Mouse (Mus musculus) heart, embryonic 16.5 days (tissue): ENCODE results near the gene Crocc2. TPM values are rescaled to one million over a fixed set of nuclear protein-coding genes. Genes with fewer than 3 reads are reported as not detected.

ENCODE experiments used
- ATAC-seq: fragments of 200-750 bp; cut with Nextera tagmentation; replicated peaks from 2 replicates; pipeline ENCODE4 v1.8.0; 2017; ENCODE audit warnings: moderate number of reproducible peaks; ENCODE audit not compliant: insufficient read depth, low FRiP score; ENCODE audit errors: extremely low read depth
- H3K27ac ChIP-seq: fragments of 300-500 bp; sonication (generic); 2 replicates; pipeline ENCODE4 v1.5.1; 2014; ENCODE audit warnings: mild to moderate bottlenecking, low read length, control low read depth, moderate library complexity
- H3K27me3 ChIP-seq: fragments of 300-500 bp; sonication (generic); 2 replicates; pipeline ENCODE4 v1.6.1; 2014; ENCODE audit warnings: low read length, mixed read lengths; ENCODE audit not compliant: control insufficient read depth, insufficient read depth
- H3K36me3 ChIP-seq: fragments of 300-500 bp; sonication (generic); 2 replicates; pipeline ENCODE4 v1.6.1; 2014; ENCODE audit not compliant: control insufficient read depth, insufficient read depth
- H3K4me1 ChIP-seq: fragments of 300-500 bp; sonication (generic); 2 replicates; pipeline ENCODE4 v1.6.1; 2014; ENCODE audit warnings: low read length, mixed read lengths; ENCODE audit not compliant: control insufficient read depth, insufficient read depth
- H3K4me2 ChIP-seq: fragments of 300-500 bp; sonication (generic); 2 replicates; pipeline ENCODE4 v1.6.1; 2014; ENCODE audit warnings: low read depth, mild to moderate bottlenecking, control low read depth, low read length
- H3K4me3 ChIP-seq: fragments of 300-500 bp; sonication (generic); 2 replicates; pipeline ENCODE4 v1.5.1; 2014; ENCODE audit warnings: mild to moderate bottlenecking, control low read depth, low read length
- H3K9ac ChIP-seq: fragments of 300-500 bp; sonication (generic); 2 replicates; pipeline ENCODE4 v1.6.1; 2014; ENCODE audit warnings: low read length, control low read depth
- H3K9me3 ChIP-seq: fragments of 300-500 bp; sonication (generic); replicated peaks from 2 replicates; pipeline ENCODE4 v1.6.1; 2016; ENCODE audit warnings: low read length; ENCODE audit not compliant: control insufficient read depth
- WGBS: fragments of 180-500 bp; shearing (Covaris S2); extraction: QIAGEN DNeasy Blood & Tissue Kit; methylation state at CpG from one replicate; pipeline ENCODE4 v1.1.7; 2014; 5-methylcytosine and 5-hydroxymethylcytosine counted together
- microRNA-seq: library from miRNA; unstranded; fragments of <30 nt; microRNA quantifications from one replicate; pipeline ENCODE4, GENCODE M21; 2017
- polyA plus RNA-seq: library from polyadenylated mRNA; unstranded; fragments of >200 nt; fragmentation: Nextera tagmentation; extraction: Ambion mirVana; gene quantifications from 2 replicates; pipeline ENCODE4 v1.2.1, GENCODE M21; 2015

Gene Crocc2
- polyA plus RNA-seq, 1 experiment from 2014 or later: 0.38 TPM

DNA sequence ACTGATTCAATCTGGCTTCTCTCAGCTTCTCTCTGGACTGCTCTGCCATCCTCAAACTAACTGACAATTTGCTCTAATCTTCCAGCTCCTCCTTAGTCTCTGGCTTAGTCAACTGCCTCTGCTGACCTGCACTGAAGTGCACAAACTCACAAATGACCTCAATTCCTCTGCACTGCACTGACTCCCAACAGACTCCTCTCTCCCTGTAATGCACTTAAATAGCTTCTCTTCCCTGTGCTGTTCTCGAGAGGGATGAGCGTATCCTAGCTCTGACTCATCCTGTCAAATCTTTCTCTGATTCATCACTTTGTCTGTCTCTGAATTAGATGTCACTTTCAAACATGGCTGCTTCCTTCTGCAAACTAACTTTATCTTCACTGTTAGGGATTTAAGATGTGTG lies 99.7 kb downstream of the Crocc2 start:
- H3K9me3 ChIP-seq: no peaks in the 10 kb centered on the region
- no peak overlapping the region for H3K27ac ChIP-seq
- no peak overlapping the region for H3K9ac ChIP-seq
- no peak for ATAC-seq
- no peak overlapping the region for H3K4me3 ChIP-seq
- no peak overlapping the region for H3K4me2 ChIP-seq
- H3K4me1 ChIP-seq: no peaks in the 10 kb centered on the region; the same call in 1 of the 2 replicates
- no peaks in the 10 kb centered on the region for H3K27me3 ChIP-seq
- 0 out of 2 replicates have a peak, but pooled peaks cover 2% of the 10 kb centered on the region for H3K36me3 ChIP-seq
- 74% methylated on average over 2 of the region's 2 CpGs for WGBS

DNA sequence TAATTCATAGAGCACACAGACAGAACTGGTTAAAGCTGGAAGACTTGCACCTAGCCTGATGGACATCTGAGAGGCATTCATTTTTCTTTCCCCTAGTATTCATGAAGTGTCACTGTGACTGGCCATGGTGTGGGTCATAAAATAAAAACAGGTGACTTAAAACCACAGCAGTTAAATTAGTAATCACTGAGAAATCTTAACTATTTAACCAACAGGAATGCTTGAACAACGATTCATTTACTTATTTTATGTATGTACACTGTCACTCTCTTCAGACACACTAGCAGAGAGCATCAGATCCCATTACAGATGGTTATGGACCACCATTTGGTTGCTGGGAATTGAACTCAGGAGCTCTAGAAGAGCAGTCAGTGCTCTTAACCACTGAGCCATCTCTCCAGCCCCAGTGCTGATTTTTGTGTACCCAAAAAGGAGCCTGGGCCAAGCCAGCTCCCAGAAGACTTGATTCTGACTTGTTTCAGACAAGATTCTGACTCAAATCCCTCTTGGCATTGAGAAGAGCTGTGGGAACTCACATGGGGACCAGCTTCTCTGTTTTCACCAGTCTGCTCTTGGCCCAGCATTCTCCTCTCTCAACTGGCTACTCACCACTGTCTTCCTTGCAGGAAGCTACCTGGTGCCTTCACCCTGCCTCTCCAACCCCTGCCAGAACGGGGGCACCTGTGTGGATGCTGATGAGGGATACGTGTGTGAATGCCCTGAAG lies 102.2 kb downstream of the Crocc2 start:
- Histone ChIP-seq H3K9ac (no peak overlapping the region), H3K27me3 (no peaks in the 10 kb centered on the region), H3K4me2 (no peak overlapping the region), H3K36me3 (0 out of 2 replicates have a peak, but pooled peaks cover 2% of the 10 kb centered on the region), H3K27ac (no peak overlapping the region), H3K4me3 (no peak overlapping the region), H3K9me3 (no peaks in the 10 kb centered on the region), H3K4me1 (no peaks in the 10 kb centered on the region; the same call in 1 of the 2 replicates)
- WGBS: 56% methylated on average over 3 of the region's 3 CpGs
- ATAC-seq: no peak

DNA sequence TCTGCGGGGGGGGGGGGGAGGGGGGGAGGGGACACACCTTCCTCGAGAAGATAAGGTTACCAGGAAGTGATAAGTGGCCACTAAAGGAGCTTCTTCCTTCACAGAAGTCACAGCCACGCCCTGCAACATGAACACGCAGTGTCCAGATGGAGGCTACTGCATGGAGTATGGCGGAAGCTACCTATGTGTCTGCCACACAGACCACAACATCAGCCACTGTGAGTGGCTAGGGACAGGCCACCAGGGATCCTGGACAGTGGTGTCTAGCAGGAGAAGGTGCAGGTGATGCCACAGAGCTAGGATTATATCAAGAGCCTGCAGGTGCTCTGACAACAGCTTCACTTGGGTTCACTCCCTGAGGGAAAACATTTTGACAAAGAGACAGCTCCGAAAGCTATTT lies 103.2 kb downstream of the Crocc2 start:
- H3K4me3 ChIP-seq: no peak overlapping the region
- H3K9ac ChIP-seq: no peak overlapping the region
- WGBS: 66% methylated on average over 5 of the region's 6 CpGs
- H3K27ac ChIP-seq: no peak overlapping the region
- H3K4me2 ChIP-seq: no peak overlapping the region
- H3K36me3 ChIP-seq: 0 out of 2 replicates have a peak, but pooled peaks cover 2% of the 10 kb centered on the region
- H3K27me3 ChIP-seq: no peaks in the 10 kb centered on the region
- no peaks in the 10 kb centered on the region; the same call in 1 of the 2 replicates for H3K4me1 ChIP-seq
- no peak for ATAC-seq
- no peaks in the 10 kb centered on the region for H3K9me3 ChIP-seq

DNA sequence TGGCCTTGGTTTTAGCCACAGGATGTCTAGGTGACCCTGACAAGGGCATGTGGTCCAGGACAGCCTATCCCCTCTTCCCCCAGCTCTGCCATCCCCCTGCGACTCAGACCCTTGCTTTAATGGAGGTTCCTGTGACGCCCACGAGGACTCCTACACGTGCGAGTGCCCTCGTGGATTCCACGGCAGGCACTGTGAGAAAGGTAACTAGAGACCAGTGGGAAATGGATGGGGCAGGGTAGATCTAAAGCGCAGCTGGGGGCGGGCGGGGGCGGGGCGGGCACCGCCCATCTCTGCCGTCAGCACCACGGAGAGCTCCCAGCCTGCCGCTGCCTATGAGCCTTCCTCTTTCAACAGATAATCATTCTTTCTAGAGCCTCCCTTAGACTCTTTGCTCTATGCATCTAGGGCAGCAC lies 103.9 kb downstream of the Crocc2 start:
- WGBS: 3% methylated on average over 16 of the region's 16 CpGs
- H3K36me3 ChIP-seq: 0 out of 2 replicates have a peak, but pooled peaks cover 2% of the 10 kb centered on the region
- no peak overlapping the region for H3K4me2 ChIP-seq
- no peak overlapping the region for H3K9ac ChIP-seq
- no peak overlapping the region for H3K4me3 ChIP-seq
- H3K9me3 ChIP-seq: no peaks in the 10 kb centered on the region
- no peak for ATAC-seq
- no peaks in the 10 kb centered on the region; the same call in 1 of the 2 replicates for H3K4me1 ChIP-seq
- H3K27ac ChIP-seq: no peak overlapping the region
- H3K27me3 ChIP-seq: no peaks in the 10 kb centered on the region

DNA sequence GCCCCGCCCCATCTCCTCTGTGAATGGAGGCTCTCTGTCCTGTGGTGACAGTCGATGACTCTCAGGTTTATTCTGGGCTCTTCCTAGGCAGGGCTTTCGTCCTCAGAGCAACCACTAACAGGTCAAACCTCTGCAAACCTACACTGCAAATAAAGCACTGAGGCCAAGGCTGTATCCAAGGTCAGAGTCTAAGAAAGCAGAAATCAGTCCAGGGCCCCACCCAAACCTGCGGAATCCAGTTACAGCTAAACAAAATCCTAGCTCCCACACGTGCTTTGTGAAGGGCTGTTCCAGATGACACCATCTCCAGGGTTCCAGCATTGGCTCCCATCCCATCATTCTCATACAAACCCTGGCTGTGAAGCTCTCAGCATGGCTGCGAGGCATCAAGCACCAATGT lies 107.0 kb downstream of the Crocc2 start:
- Histone ChIP-seq H3K4me3 (no peak overlapping the region), H3K27me3 (no peaks in the 10 kb centered on the region), H3K9me3 (no peaks in the 10 kb centered on the region), H3K4me2 (no peak overlapping the region), H3K9ac (no peak overlapping the region), H3K4me1 (no peaks in the 10 kb centered on the region; the same call in 1 of the 2 replicates), H3K36me3 (no peaks in the 10 kb centered on the region), H3K27ac (no peak overlapping the region)
- no peak for ATAC-seq
- 69% methylated on average over 6 of the region's 6 CpGs for WGBS

DNA sequence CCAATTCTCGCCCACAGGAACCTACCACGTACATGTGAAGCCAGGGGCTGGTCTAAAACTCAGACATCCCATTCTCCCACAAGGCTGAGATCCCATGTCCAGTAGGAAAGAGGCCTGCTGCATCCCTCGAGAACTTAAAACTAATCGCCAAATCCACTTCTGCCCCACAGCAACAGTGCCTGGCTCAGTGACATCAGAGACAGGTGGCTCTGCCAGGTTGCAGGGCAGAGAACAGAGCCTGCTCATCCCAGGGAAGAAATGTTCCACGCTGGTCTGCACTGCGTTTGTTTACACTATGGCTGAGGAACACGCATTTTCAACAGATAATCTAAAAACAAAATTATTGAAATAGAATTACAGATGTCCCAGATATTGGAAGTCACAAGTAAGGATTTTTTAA lies 108.5 kb downstream of the Crocc2 start:
- Histone ChIP-seq H3K9ac (no peak overlapping the region), H3K4me1 (no peaks in the 10 kb centered on the region; the same call in 1 of the 2 replicates), H3K27me3 (no peaks in the 10 kb centered on the region), H3K4me2 (no peak overlapping the region), H3K9me3 (no peaks in the 10 kb centered on the region), H3K27ac (no peak overlapping the region), H3K4me3 (no peak overlapping the region), H3K36me3 (no peaks in the 10 kb centered on the region)
- ATAC-seq: no peak
- 70% methylated on average over 7 of the region's 7 CpGs for WGBS

Small RNAs within 50 kb of the gene (microRNA-seq; reads per million reads assigned to microRNA genes)
- gene Mir6901: not detected

Other genes starting within 250 kb of the Crocc2 start
- 26.9 and 27.1 TPM in 2 replicates for gene Capn10, start 234.3 kb upstream of the Crocc2 start, polyA plus RNA-seq
- 0.55 and 0.83 TPM in 2 replicates for gene Gpr35, start 217.9 kb upstream of the Crocc2 start, polyA plus RNA-seq
- not detected in 2 replicates for gene Aqp12, start 162.4 kb upstream of the Crocc2 start, polyA plus RNA-seq
- 8.3 and 11.3 TPM in 2 replicates for gene Kif1a, start 66.8 kb upstream of the Crocc2 start, polyA plus RNA-seq
- gene Agxt, start 33.5 kb upstream of the Crocc2 start, polyA plus RNA-seq: not detected in 2 replicates
- 0.75 and 2.1 TPM in 2 replicates for gene 2310007B03Rik, start 7.8 kb upstream of the Crocc2 start, polyA plus RNA-seq
- gene Sned1, start 67.1 kb downstream of the Crocc2 start, polyA plus RNA-seq: 3.6 and 4.5 TPM in 2 replicates
- 21.1 and 23.1 TPM in 2 replicates for gene Mterf4, start 137.2 kb downstream of the Crocc2 start, polyA plus RNA-seq
- 48.4 and 49.9 TPM in 2 replicates for gene Ppp1r7, start 174.1 kb downstream of the Crocc2 start, polyA plus RNA-seq
- 7.3 and 7.6 TPM in 2 replicates for gene Pask, start 174.8 kb downstream of the Crocc2 start, polyA plus RNA-seq
- 0.12 and 0.26 TPM in 2 replicates for gene Ano7, start 205.2 kb downstream of the Crocc2 start, polyA plus RNA-seq